Mouse (Mus musculus) bone marrow macrophage, adult 2 months (primary cell): ENCODE results near the gene Fxyd6. TPM values are rescaled to one million over a fixed set of nuclear protein-coding genes. Genes with fewer than 3 reads are reported as not detected.

Experiments
- H3K27ac ChIP-seq: 2 replicates; pipeline ENCODE4 v1.5.1; 2012; ENCODE audit warnings: low read depth, low read length; ENCODE audit not compliant: insufficient read depth
- H3K4me1 ChIP-seq: 2 replicates; pipeline ENCODE4 v1.6.1; 2012; ENCODE audit warnings: low read length; ENCODE audit not compliant: control insufficient read depth, insufficient read depth
- H3K4me3 ChIP-seq: 2 replicates; pipeline ENCODE4 v1.5.1; 2012; ENCODE audit warnings: mild to moderate bottlenecking, low read length, moderate library complexity; ENCODE audit not compliant: insufficient read depth
- CTCF ChIP-seq: IDR thresholded peaks from 2 replicates; pipeline ENCODE4 v1.5.1; 2012; ENCODE audit warnings: low read depth, mild to moderate bottlenecking, low read length, moderate library complexity
- POLR2A ChIP-seq: IDR thresholded peaks from 2 replicates; pipeline ENCODE4 v1.6.1; 2012; ENCODE audit warnings: mild to moderate bottlenecking, low read depth, low read length, borderline replicate concordance
- polyA plus RNA-seq: library from polyadenylated mRNA; stranded (reverse); fragments of >200 nt; gene quantifications from 2 replicates; pipeline ENCODE4 v1.2.4, GENCODE M21; 2012; ENCODE audit not compliant: missing spikeins, insufficient read depth, insufficient read length

Gene Fxyd6
- polyA plus RNA-seq: not detected in 2 replicates

DNA sequence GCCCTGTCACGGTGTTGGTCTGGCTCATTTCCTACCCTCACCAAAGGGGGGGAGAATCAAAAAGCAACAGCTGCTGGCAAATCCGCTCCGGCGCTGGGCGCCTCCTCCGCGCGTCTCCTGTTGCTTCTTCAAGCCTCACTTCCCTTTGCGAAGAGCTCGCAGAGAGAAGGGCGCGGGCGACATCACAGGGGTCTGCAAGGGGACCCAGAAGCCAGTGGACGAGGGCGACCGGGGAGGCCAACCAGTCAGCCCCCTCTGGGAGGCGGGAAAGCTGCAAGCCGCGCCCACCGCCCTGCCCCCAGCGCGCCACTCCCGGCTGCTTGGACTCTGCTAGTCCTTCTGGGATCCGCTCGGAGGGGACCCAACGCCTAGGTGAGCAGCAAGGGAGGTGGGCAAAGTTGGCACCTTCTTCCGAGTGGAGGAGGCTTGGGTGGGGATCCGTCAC lies at the start of gene Fxyd6:
Gene Fxyd6, plus strand, starts transcription at position 69 of the 445 bp plus-strand sequence.
- TF ChIP-seq POLR2A (no peak), CTCF (no peak)
- no peak within 1 kb of the TSS for H3K27ac ChIP-seq
- H3K4me3 ChIP-seq: no peak within 1 kb of the TSS
- H3K4me1 ChIP-seq: 0 out of 2 replicates have a peak, but pooled peaks cover 3% of the 10 kb centered on the region

DNA sequence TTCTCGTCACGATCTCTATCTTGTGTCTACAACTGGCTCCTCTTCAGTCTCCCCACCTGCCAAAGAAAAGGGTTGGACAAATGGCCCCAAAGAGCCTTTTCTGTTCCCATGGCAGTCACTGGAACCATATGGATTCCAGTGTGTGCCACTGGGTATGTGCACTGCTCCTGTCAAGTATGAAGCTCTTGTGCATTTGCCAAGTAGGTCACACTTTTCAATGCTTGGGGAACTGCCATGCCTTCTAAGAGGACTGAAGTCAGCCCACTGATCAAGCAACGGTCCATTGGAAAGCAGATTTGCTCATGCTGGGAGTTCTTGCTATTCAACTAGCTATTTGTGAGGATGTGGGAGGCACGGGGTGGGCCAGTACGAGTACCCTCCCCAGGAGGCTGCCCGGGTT lies 48.5 kb upstream of the Fxyd6 start:
- Histone ChIP-seq H3K27ac (no peak overlapping the region), H3K4me3 (no peak overlapping the region), H3K4me1 (no peaks in the 10 kb centered on the region)
- TF ChIP-seq POLR2A (no peak), CTCF (no peak)

DNA sequence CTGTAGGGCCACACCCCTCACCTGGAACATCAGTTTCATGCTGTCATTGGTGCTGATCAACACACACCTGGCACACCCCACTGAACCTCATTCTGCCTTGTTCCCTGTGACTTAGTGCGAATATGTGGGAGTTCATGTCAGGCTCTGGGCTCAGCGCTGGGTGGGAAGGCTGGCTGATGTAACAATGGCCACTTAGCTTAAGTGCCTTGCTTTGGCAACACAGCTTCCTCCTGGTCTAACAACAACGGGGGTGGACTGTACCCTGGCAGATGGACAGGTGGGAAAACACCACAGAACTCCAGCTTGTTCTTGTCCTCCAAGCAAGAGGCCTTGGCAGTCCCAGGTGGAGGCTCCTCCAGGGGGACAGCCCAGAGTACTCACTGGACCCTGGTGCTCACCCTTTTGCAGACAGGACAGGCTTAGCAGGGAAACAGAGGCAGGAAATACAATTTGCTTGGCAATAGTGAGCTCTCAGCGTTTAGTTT lies 48.0 kb upstream of the Fxyd6 start:
- Histone ChIP-seq H3K27ac (no peak overlapping the region), H3K4me1 (no peaks in the 10 kb centered on the region), H3K4me3 (no peak overlapping the region)
- TF ChIP-seq POLR2A (no peak), CTCF (no peak)

DNA sequence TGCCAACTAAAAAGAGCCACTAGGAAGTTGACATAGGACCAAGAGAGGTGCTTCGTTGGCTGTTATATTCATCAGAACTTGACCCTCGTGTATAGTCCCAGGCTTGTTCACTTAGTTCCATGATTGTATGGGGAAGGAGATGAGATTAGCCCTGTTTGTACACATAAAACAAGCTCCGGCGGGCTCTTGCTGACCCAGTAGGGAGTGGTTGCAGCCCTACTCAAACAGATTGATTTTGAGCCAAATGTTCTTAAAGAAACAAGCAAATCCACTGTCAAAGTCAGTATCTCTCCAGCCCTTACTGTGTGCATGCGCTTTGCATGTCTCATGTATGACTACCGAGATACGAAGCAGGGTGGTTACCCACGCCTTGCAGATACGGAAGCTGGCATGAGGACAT lies 43.6 kb upstream of the Fxyd6 start:
- Histone ChIP-seq H3K4me1 (no peaks in the 10 kb centered on the region), H3K4me3 (no peak overlapping the region), H3K27ac (no peak overlapping the region)
- TF ChIP-seq POLR2A (no peak), CTCF (no peak)

DNA sequence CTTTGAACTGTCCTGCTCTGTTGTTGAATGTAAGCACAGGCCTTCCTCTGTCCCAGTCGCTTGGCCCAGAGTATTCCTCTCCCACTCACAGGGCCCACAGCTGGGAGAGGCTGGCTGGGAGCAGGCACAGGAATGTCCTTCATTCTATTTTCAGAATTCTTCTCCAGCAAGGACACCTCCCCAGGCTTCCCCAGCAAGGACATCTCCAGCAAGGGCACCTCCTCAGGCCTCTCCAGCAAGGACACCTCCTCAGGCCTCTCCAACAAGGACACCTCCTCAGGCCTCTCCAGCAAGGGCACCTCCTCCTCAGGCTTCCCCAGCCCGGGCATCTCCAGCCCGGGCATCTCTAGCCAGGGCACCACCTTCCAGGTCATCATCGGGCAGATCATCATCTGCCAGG lies 41.7 kb upstream of the Fxyd6 start:
- Histone ChIP-seq H3K4me3 (no peak overlapping the region), H3K27ac (no peak overlapping the region), H3K4me1 (no peaks in the 10 kb centered on the region)
- TF ChIP-seq CTCF (no peak), POLR2A (no peak)

DNA sequence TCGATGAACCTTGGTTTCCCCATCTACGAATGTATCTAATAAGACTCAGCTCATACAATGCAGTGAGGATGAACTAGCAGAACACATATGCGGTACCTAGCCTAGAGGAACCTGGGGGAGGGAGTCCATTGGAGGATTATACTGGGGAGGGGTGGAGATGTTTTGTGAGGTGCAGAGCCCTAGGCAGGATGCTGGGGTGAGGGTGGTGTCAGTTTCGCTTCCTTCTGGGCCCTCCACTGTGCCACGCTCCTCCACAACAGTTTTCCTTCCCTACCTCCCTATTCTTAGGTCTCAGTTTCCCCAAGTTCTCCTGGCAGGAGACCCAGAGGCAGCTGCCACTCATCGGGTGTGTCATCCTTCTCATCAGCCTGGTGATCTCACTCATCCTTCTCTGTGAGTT lies 40.4 kb upstream of the Fxyd6 start:
- TF ChIP-seq POLR2A: no peak
- no peaks in the 10 kb centered on the region for H3K4me1 ChIP-seq

DNA sequence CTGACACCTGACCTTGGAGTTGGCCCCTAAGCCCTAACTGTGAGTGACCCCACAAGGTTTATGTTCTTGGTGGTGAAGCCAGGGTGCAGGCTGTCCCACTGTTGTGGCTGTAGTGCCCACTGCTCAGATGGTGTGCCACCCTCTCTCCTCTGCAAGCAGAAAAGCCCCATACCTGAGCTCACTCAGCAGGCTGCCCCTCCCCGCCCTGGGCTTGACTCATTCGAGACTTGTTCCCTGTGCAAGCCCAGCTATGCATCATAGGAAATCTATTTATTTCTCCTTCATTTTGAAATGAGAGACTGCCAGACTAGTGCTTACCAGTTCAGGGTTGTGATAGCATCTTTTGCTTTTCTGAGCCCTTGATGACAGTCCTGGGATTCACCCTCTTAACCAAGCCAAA lies 32.6 kb upstream of the Fxyd6 start:
- no peak overlapping the region for H3K27ac ChIP-seq
- no peak overlapping the region for H3K4me3 ChIP-seq
- H3K4me1 ChIP-seq: no peaks in the 10 kb centered on the region
- TF ChIP-seq POLR2A: no peak
- no peak for TF ChIP-seq CTCF

More for the DNA sequence above, 40.4 kb upstream of the Fxyd6 start:
- Histone ChIP-seq H3K4me3 (no peak overlapping the region), H3K27ac (no peak overlapping the region)

DNA sequence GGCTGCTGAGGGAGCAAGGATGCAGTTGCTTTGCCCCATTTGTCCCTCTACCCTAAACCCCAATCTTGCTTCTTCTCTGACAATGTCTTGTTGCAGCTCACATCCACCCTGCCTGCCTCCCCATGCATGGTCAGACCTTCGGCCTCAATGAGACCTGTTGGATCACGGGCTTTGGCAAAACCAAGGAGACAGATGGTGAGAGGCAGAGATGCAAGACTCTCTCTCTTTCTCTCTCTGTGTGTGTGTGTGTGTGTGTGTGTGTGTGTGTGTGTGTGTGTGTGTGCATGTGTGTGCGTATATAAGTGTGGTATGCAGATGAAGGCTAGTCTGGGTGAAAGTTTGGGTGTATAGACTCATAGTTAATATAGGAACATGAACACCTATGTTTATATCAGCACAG lies 26.9 kb upstream of the Fxyd6 start:
- Histone ChIP-seq H3K4me1 (no peaks in the 10 kb centered on the region), H3K4me3 (no peak overlapping the region), H3K27ac (no peak overlapping the region)
- TF ChIP-seq POLR2A (no peak), CTCF (no peak)

DNA sequence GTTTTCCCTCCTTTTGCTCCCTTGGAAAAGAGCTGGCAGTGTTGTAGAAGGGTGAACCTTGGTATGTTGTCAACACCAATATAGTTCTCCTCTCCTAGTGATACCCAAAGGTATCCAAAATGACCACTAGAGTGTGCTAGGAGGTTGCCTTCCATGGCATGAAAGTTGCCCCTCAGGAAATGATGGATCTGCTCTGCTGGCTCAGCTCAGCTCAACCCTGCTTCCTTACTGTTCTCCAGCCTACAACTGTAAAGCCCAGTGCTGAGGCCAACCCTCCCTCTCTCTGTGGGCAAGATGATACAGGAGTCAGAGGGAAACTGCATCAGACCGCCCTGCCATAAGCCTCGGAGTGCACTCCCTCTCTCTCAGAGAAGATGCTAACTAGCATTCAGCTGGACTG lies 24.5 kb upstream of the Fxyd6 start:
- Histone ChIP-seq H3K4me1 (no peaks in the 10 kb centered on the region), H3K4me3 (no peak overlapping the region), H3K27ac (no peak overlapping the region)
- TF ChIP-seq POLR2A: no peak

DNA sequence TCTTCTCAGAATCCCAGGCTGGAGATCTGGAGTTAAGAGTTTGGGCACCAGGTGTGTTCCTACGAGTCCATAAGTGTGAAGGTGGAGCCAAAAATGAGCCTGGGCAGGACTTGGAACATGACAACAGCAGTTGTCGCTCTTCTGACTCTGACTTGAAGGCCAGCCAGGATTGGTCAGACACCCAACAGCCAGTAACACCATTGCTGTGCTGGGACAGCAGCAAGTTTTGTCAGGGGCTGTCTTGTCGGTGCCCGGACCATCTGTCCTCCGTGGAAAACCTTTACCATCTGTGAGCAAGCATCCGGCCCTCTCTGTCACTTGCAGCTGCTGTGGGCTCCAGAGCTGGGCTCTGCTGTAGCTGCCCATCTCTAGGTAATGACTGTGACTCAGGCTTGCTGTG lies 23.7 kb upstream of the Fxyd6 start:
- no peak overlapping the region for H3K27ac ChIP-seq
- no peaks in the 10 kb centered on the region for H3K4me1 ChIP-seq
- H3K4me3 ChIP-seq: no peak overlapping the region
- TF ChIP-seq CTCF (no peak), POLR2A (no peak)

DNA sequence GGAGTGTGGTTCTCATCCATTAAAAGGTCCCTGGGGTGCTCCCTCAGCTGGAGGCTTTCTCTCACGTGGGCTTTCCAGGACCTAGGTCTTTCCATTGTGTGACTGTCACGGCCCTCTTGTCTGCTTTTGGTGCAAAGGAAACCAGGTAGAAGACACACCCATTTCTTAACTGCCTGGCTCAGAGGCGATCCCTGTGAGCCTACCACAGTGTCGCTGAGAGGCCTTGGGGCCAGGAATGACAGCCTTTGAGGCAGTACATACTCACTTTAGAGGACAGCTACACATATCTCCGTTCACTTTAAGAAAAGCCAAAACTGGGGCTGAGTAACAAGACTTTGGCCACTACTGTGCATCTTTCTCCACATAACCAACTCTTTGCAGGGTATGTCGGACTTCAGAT lies 21.4 kb upstream of the Fxyd6 start:
- Histone ChIP-seq H3K4me1 (no peaks in the 10 kb centered on the region), H3K4me3 (no peak overlapping the region), H3K27ac (no peak overlapping the region)
- TF ChIP-seq POLR2A (no peak), CTCF (no peak)
